Mouse (Mus musculus) adrenal gland, postnatal 4 days (tissue): Measurements from ENCODE around the gene Spink8. TPM values are rescaled to one million over a fixed set of nuclear protein-coding genes. Genes with fewer than 3 reads are reported as not detected.

ENCODE experiments used
- DNase-seq, 2 experiments: peaks; one replicate each; pipeline ENCODE4 v3.0.0; 2021 to 2022; ENCODE audit warnings: low spot score in 2 of 2, mixed read lengths in 2 of 2
- total RNA-seq, 2 experiments: library from RNA; stranded (reverse); gene quantifications; 2 replicates each; pipeline ENCODE4 v1.2.3; 2021

The Spink8 gene
- total RNA-seq, 2 experiments from 2014 or later = 8.3 to 10.6 TPM

DNA sequence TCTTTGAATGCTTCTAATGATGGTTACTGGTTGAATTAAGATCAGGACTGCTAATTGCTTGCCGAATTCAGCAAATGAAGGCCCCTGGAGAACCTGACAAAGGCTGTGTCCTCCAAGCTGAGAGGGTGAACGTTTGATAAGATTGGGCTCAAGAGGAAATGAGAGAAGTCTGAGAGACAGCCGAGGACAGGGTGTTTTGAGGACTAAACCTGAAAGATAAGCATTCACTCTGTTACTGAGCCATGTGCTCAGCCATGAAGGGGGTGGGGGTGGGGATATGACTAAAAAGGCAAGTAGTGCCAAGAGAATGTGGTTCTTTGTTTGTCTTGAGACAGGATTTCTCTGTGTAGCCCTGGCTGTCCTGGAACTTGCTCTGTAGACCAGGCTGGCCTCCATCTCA is 51.0 kb downstream of the Spink8 start:
- DNase-seq = no peak

DNA sequence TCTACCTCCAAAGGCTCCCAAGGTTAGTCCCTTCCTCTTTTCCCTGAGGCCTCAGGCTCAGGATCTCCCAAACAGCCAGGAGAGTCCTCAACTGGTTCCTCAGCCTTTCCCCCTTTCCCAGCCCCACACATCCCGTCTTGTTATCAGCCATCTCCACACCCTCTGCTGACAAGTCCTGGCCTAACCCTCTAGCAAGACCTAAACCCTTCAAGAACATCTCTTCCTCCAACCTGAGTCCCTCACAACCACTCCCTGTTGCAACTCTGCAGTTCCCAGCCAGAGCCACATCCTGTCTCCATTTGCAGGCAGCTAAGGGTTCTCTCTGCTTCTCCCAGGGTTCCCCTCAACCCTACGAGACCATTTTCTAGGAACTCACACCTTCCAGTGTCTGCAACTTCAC is 54.1 kb downstream of the Spink8 start:
- DNase-seq = no peak

DNA sequence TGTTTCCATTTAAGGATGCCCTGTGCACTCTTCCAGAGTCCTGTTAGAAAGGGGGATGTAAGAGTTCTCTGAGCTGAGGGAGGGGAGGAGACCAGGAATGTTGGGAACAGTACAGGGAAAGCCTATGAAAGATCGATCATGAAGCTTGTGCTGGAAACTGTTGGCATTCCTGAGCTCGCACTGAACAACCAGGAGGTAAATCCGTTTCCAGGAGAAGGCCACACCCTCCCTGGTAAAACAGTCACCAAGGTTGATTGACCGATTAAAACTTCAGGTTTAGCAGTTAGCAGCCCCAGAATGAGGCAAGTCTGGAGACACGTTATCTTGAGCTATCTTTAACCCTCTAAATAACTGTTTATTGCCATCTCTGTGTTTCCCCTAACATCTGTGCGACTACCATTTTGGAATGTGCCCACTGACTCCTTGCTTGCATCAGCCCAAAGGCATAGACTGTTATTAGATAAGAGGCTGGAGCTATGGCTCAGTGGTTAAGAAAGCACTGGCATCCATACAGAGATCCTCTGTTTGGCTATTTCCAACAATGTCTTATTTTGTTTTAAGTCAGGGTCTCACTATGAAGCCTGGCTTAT is 59.0 kb downstream of the Spink8 start:
- no peak for DNase-seq

GRCm38 (mm10) chr9:109874797-109875691 is 63.0 kb downstream of the Spink8 start, which contains the start of gene Cdc25a:
Gene Cdc25a, plus strand, starts transcription at chr9:109875579.
- DNase-seq = peak; percentile 86 to 97

DNA sequence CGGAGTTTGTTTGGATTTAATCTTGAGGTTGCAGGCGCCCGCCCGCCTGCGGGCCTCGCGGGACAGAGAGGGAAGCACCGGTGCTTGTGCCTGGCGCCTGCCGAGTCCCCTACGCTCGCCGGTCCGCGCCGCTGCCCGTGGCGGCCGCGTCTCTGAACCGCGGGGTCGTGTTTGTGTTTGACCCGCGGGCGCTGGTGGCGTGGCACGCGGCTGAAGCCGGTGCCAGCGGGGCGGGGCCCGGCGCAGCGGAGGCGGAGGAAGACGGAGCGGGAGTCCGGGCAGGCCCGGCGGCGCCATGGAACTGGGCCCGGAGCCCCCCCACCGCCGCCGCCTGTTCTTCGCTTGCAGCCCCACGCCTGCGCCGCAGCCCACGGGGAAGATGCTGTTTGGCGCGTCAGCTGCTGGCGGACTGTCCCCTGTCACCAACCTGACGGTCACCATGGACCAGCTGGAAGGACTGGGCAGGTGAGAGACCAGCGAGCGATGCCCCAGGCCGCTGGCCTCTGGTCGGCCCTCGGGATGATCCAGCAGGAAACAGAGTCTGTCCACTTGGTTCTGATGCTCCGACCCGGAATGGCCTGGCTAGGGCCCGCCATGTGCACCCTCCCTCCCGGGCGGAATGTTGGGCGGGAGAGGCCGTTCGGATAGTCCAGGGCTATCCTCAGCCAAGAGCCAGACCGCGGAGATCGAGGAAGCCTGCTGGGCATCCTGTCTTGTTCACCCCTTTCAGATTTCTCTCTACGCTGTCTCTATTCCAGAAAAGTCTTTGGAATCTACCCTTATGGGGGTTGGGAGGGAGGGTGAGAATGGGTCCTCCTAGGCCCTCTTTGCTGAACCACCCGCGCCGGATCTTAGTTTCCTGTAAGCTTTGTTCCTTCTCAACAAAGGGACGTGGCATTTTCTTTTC is 63.9 kb downstream of the Spink8 start:
- peak in 1 of 2 experiments; percentile 42 for DNase-seq

Other genes with a start within 250 kb of the Spink8 start
- gene Fbxw15, start 244.0 kb upstream of the Spink8 start, total RNA-seq = under 1 TPM in 1 of 2 experiments, not detected in 1; 0.42 TPM
- gene Fbxw24, start 186.2 kb upstream of the Spink8 start, total RNA-seq = not detected
- under 1 TPM in 1 of 2 experiments, not detected in 1; 0.20 TPM for gene Fbxw25, start 147.6 kb upstream of the Spink8 start, total RNA-seq
- gene Fbxw18, start 109.6 kb upstream of the Spink8 start, total RNA-seq = not detected
- not detected for gene Fbxw26, start 66.2 kb upstream of the Spink8 start, total RNA-seq
- gene Fbxw27, start 21.6 kb upstream of the Spink8 start, total RNA-seq = not detected
- gene Nme6, start 20.5 kb downstream of the Spink8 start, total RNA-seq = 10 to 100 TPM; 22.3 to 29.5 TPM
- gene Camp, start 37.3 kb downstream of the Spink8 start, total RNA-seq = 10 to 100 TPM; 11.6 to 32.1 TPM
- gene Cdc25a, start 63.3 kb downstream of the Spink8 start, total RNA-seq = 10 to 100 TPM; 25.5 to 28.3 TPM
- 100 to 1,000 TPM; 118 to 124 TPM for gene Map4, start 119.2 kb downstream of the Spink8 start, total RNA-seq